Comparison of ENCODE assay signal across 9 mouse cellular contexts in the genomic region with DNA sequence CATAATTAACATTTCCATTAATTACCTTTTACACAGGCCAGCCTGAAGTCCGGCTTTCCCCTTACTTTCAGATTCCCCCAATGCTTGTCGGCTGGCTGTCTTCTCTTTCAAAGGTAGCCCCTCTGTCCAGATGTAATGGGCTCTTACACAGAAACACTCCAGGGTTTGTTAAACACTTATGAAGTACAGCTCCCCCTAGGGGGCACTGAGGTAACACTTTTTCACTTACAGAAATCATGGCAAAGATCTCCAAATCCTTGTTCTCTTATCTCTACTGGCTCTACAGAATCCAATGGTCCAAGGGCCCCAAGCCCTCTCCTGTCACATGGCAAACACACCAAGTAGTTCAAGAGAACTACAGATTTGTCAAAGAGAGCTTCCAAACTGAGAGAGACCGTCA. TPM values are rescaled to one million over a fixed set of nuclear protein-coding genes. Genes with fewer than 3 reads are reported as not detected.
DNase-seq lines count a peak whose midpoint lies in the region; ATAC-seq and TF ChIP-seq lines count a peak whose summit lies in the region.
"Had no signal": no experiment of that assay in that cellular context is flagged by ENCODE, and none has a peak within 500 bp of the region (broad histone marks: within the 10 kb centered on the region; RNA-seq: fewer than 3 reads in every experiment).

No protein-coding gene starts in this region.

- H3K9me3 ChIP-seq in forebrain, embryonic 10.5 days, result no peaks in the 10 kb centered on the region
- H3K9me3 ChIP-seq: liver, embryonic 15.5 days had no signal

- intact Hi-C loops in left cerebral cortex, adult 2 months (cut with DNase I), result loop anchor here (10.0 kb wide), 1 partner anchor 1030 kb away; a partner anchor contains a TSS

- H3K4me1 ChIP-seq in forebrain, embryonic 10.5 days, result peaks cover 7% of the 10 kb centered on the region

- no peak for ATAC-seq in cerebellum, adult (ENCODE audit: insufficient number of reproducible peaks, low FRiP score, low TSS enrichment)

- H3K36me3 ChIP-seq in forebrain, embryonic 10.5 days (replicated peaks), result no peaks in the 10 kb centered on the region
- H3K36me3 ChIP-seq: liver, embryonic 15.5 days had no signal

- TF ChIP-seq CTCF in left cerebral cortex, adult 2 months (IDR thresholded peaks at IDR 0.05), result peak; percentile 64
- TF ChIP-seq CTCF in layer of hippocampus, adult 2 months (conservative IDR thresholded peaks at IDR 0.05), result peak; percentile 84

- no peak overlapping the region for H3K4me3 ChIP-seq in left cerebral cortex, adult 2 months
- no peak overlapping the region for H3K4me3 ChIP-seq in layer of hippocampus, adult 2 months
- H3K4me3 ChIP-seq in forebrain, embryonic 10.5 days, result no peak overlapping the region
- H3K4me3 ChIP-seq: liver, embryonic 15.5 days had no signal

- no peaks in the 10 kb centered on the region for H3K27me3 ChIP-seq in forebrain, embryonic 10.5 days (ENCODE audit: poor library complexity, severe bottlenecking)
- H3K27me3 ChIP-seq: liver, embryonic 15.5 days had no signal

- H3K27ac ChIP-seq in left cerebral cortex, adult 2 months, result no peak overlapping the region
- H3K27ac ChIP-seq in layer of hippocampus, adult 2 months, result no peak overlapping the region
- H3K27ac ChIP-seq in forebrain, embryonic 10.5 days, result no peak overlapping the region
- H3K27ac ChIP-seq: liver, embryonic 15.5 days had no signal

- peak; percentile 2 for DNase-seq in cerebellum, adult 11 months
- no peak for DNase-seq in left cerebral cortex, adult 2 months (ENCODE audit: extremely low spot score in 1 of 2, low spot score in 2 of 2)
- no peak for DNase-seq in left cerebral cortex, adult 8-10 months (ENCODE audit: low spot score in 2 of 2)
- peak; percentile 41 to 66 for DNase-seq in adrenal gland, postnatal 36 days
- DNase-seq in layer of hippocampus, adult 2 months (ENCODE audit: low spot score in 2 of 2), result peak in 1 of 2 experiments; percentile 21
- peak; percentile 10 for DNase-seq in right cerebral cortex, postnatal 4 days
- DNase-seq in forebrain, embryonic 10.5 days (ENCODE audit: extremely low spot score, low spot score), result no peak

- 81% methylated on average over 3 of the region's 3 CpGs for WGBS in forebrain, embryonic 10.5 days

RNA-seq across cellular contexts. Expression of a gene that starts 25.7 kb away (rescaled TPM):
- total RNA-seq in left cerebral cortex, adult 2 months (2021), result 10 to 100 TPM; 18.0 to 18.5 TPM
- total RNA-seq in left cerebral cortex, adult 8-10 months (2022), result 10 to 100 TPM; 12.6 to 17.6 (median 15.8) TPM
- 1 to 10 TPM in 1 of 2 experiments, under 1 TPM in 1; 0.59 to 1.8 TPM for total RNA-seq in adrenal gland, postnatal 36 days (2021)
- 10 to 100 TPM in 1 of 2 experiments, 1 to 10 TPM in 1; 8.3 to 13.5 TPM for total RNA-seq in layer of hippocampus, adult 2 months (2021)
- polyA plus RNA-seq in forebrain, embryonic 10.5 days (2016; fragmentation: Nextera tagmentation; extraction: Ambion mirVana), result 1.5 and 2.4 TPM in 2 replicates

RNA-seq across cellular contexts. Expression of a gene that starts 28.6 kb away (rescaled TPM):
- under 1 TPM; 0.18 to 0.89 TPM for total RNA-seq in left cerebral cortex, adult 2 months (2021)
- total RNA-seq in left cerebral cortex, adult 8-10 months (2022), result 1 to 10 TPM in 2 of 4 experiments, under 1 TPM in 1, not detected in 1; 0.74 to 2.8 (median 1.1) TPM
- total RNA-seq in adrenal gland, postnatal 36 days (2021), result 1 to 10 TPM; 3.5 to 4.2 TPM
- total RNA-seq in layer of hippocampus, adult 2 months (2021), result under 1 TPM; 0.52 to 0.74 TPM
- polyA plus RNA-seq in forebrain, embryonic 10.5 days (2016; fragmentation: Nextera tagmentation; extraction: Ambion mirVana), result 0.26 and 0.75 TPM in 2 replicates

Comparison
In these comparisons a context has a peak if more than half of its experiments do, and no peak if none do; other contexts are left out.
1. DNase-seq: peak in cerebellum, adult 11 months (single experiment), adrenal gland, postnatal 36 days (2 of 2) and right cerebral cortex, postnatal 4 days (single experiment); none in left cerebral cortex, adult 2 months (0 of 2), left cerebral cortex, adult 8-10 months (0 of 2) and forebrain, embryonic 10.5 days (single experiment).